Mouse (Mus musculus) cerebellum, postnatal 25 days (tissue): ENCODE results near the gene Alcam.

Experiments used
- DNase-seq, 2 experiments: peaks; one replicate each; pipeline ENCODE4 v3.0.0; 2021; ENCODE audit warnings: mixed read lengths in 2 of 2

Gene Alcam

DNA sequence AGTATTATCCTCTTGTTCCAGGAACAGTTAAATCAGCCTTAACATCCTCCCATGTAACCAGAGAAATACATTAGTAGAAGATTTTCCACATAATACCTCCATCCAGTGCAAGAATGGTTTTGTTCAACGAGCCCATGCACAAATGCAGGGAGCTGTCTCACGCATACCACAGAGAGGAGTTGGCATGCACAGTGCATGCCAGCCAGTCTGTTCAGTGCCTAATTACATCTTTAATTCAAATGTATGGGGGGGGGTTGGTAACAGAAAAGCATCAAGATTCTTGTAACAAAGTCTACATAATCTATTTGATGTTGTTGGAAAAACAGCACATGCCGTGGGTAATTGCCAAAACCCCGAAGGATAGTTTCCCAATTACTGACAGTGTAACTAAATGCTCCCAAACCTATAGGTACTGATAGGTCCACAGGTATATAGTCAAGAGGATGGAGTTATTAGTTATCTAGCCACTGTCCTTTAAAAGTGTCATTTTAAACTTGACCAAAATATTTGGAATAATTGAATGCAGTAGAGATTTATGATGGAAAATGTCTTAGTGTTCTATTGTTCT lies 89.8 kb downstream of the Alcam start:
- DNase-seq, result no peak

GRCm38 (mm10) chr16:52343467-52344033 lies 110.3 kb downstream of the Alcam start:
- no peak for DNase-seq

GRCm38 (mm10) chr16:52342694-52343466 lies 111.0 kb downstream of the Alcam start:
- DNase-seq, result no peak

DNA sequence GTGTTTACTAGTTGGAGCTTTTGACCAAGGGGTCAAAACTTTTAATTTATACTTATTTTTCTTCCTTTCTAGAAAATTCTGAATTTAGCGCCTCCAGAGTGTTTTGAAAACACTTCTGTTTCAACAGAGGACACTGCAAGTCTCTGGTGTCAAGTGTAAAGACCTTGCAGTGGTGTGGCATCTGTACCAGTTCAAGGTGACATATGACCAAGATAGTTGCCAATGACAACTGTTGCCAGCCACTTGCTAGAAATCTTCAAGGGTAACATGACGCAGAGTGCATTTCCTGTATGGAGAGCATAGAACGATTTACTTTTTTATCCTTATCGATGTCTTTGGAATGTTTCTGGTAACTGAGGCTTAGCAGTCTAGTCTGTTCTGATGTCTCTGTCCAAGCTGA lies 119.8 kb downstream of the Alcam start:
- no peak for DNase-seq

GRCm38 (mm10) chr16:52333631-52334030 lies 120.2 kb downstream of the Alcam start:
- DNase-seq, result no peak

GRCm38 (mm10) chr16:52331341-52331830 lies 122.5 kb downstream of the Alcam start:
- no peak for DNase-seq

GRCm38 (mm10) chr16:52329420-52329819 lies 124.5 kb downstream of the Alcam start:
- no peak for DNase-seq

DNA sequence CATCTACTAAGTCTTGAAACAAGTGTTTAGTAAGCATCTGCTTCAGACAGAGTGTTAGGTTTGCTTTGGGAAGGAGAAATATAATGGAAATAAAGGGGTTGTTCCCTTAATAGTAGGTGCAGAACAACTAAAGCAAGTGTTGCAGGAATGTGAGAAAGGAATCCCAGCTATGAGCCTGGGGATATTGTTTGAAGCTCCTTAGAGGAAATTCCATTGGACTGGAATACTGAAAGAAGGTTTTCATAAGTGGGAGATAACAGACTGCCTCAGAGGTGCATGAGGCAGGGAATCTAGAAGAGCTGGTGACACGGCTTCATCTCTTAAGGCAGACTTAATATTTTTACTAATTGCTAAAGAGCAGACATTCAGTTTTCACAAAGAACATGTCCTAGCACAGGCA lies 134.6 kb downstream of the Alcam start:
- no peak for DNase-seq

- DNase-seq, result peak; percentile 72 to 84
Measured at GRCm38 (mm10) chr16:52311073-52311472, 142.8 kb downstream of the Alcam start.

DNA sequence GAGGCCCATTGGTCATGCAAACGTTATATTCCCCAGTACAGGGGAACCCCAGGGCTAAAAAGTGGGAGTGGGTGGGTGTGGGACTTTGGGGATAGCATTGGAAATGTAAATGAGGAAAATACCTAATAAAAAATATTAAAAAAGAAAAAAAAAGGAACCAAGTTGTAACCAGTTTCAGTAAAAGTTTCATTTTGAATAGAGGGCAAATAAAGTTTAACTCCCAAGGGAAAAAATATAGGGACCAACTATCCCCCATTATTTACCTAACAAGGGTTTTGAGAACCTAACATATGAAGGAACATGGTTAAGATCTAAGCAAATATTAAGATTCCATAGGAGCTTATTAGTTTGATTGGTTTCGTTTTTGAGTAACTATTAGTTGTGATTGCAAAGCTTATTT lies 146.9 kb downstream of the Alcam start:
- no peak for DNase-seq

GRCm38 (mm10) chr16:52303532-52303902 lies 150.4 kb downstream of the Alcam start:
- DNase-seq, result no peak

DNA sequence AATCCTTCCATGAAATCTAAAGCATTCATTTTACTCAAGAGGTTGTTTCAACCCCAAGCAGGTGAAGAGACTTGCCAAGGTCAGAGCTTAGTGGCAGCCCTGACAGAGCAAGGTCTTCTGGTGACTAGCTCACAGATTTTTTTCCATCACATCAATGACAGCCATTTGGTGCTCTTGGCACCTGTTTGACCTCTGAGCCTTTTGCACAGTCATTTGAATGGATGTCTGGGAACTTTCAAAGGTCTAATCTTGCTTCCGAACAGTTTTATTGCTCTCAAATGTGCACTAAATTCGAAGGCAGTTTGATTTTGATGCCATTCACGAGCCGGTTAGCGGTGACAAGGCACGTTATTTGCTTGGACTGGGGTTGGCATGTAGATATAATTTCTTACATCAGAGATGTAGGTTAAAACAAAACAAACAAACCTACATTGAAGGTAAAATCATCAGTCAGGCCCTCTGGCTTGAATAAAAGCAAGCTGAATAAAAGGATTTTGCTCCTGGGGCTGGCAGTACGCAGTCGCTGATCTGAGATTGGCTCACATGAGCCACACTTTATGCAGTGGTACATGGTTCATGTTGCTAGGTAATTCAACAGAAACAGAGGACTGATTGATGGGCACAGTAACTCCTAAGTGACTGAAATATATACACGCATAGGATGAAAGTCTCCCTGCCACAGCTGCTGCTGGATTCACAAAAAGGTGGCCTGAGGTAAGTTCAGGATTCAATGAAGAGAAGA lies 150.9 kb downstream of the Alcam start:
- DNase-seq, result no peak

DNA sequence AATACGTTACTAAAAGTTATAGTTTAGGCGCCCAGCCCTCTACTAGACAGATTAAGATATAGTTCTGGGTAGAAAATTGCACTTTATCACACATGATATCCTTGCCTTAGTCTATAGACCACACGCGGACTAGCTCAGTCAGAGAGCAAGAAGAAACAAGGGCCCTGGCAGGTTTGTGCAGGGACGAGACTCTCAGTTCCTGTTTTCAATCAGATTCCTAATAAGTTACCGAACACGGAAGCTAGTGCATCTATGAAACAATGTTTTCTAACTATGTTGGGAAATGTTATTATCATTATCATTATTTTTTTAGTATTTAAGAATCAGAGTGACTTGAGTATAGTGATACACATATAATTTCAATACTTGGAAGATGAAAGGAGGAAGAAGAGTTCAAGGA lies 152.1 kb downstream of the Alcam start:
- no peak for DNase-seq

DNA sequence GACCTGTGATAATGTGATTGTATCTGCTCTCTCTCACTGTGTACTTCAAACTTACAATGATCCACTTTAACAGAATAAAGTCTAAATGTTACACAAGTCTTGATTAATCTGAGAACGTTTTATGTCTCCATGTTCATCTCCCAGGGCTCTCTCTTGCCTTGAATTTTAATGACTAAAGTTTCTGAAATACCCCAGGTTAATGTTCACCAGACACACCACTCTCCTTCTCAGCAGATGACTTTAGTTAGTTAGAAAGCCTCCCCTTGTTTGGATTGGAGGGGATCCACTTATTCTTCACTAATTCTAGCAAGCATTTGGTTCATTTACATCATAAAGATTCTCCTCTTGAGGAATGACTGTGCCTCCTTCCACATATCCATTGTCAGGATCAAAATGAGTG lies 157.5 kb downstream of the Alcam start:
- DNase-seq, result no peak

DNA sequence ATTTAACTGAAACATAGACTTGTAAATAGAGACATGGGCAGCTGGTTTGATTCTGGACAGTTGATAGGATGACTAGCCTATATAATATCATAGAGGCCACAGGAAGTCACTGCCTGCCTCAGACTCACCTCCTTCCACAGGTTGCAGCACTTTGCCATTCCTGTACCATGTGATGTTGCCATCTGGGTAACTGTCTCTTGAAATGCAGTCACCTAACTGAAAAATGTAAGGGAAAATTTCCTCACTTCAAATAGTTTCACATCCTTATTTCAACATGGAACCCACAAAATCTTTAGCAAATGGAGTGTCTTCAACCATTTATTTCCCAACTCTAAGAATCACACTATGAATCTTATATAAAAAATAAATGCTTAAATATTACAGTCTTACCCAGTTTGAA lies 158.3 kb downstream of the Alcam start:
- DNase-seq, result no peak

DNA sequence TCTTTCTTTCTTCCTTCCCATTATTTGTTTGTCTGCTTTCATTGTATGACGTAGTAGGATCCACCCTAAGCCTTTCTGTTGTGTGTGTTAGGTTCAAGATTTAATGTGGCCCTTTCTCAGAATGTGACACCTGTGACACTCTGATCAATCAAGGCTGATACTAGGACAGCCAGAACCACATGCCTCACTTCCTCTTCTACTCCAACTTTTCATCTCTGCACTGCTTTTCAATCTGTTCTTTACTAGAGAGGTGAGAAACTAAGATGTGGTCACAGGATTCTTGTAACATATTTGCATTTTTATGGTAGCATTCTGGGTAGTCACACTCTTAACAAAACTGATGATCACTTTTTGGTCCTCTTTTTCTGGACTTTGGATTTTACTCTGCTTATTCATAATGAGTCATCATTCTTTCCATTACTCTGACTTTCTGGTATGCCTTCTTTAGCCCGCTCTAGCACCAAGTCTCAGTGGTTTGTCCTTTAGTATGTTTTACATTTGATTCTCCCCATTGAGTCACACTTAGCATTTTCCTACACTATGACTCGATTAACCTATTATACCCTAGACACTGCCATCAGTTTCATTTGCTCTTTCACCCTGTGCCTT lies 161.3 kb downstream of the Alcam start:
- no peak for DNase-seq

DNA sequence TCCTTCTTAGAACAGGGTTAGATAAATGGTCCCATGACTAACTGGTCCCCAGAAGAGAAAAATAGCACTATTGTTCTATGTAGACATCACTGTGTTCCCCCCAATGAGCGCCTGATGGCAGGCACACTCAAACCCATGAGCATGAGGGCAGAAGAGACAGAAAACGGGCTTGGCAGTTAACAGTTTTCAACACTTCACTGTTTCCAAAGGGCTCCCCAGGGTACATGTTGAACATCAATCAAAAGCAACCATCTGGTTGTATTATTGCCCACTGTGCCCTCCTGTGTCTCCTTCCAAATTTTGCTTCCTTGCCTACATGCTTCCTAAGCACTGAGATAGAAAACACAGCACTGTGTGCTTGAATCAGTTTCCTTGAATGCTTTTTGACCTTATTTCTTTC lies 173.7 kb downstream of the Alcam start:
- DNase-seq, result peak; percentile 18 to 31

DNA sequence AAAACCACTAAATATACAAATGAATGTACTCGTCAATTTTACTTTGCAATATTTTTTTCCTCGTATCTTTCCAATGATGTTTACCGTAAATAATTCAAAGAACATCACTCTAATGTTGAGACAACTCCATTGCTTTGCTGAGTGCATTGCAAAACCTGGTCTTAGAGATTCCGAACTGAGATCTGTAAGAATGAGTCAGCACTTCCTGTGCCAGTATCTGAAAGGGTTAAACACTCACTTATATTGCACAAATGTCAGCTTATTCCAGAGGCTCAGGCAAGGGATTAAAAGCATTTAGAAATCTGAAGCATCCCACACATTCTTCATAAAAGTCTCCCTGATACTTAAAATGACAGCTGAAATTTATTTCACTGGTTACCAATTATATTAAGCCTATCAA lies 188.8 kb downstream of the Alcam start:
- DNase-seq, result no peak

- DNase-seq, result no peak
Measured at GRCm38 (mm10) chr16:52263751-52264150, 190.1 kb downstream of the Alcam start.

DNA sequence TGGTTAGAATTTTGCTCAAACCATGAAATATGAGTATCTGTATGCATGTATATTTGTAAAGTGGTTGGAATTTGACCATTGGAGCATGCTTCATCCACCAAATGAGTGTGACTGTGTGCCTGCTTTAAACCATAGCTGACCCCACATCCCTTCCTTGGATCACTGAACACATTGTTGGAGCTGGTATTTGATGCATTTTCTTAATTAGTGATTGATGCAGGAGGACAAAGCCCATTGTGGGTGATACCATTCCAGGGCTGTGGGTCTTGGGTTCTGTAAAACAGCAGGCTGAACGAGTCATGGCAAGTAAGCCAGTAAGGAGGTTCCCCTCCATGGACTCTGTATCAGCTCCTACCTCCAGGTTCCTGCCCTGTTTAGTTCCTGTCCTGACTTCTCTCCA lies 191.3 kb downstream of the Alcam start:
- DNase-seq, result no peak

- DNase-seq, result no peak
Measured at GRCm38 (mm10) chr16:52261755-52262154, 192.1 kb downstream of the Alcam start.

DNA sequence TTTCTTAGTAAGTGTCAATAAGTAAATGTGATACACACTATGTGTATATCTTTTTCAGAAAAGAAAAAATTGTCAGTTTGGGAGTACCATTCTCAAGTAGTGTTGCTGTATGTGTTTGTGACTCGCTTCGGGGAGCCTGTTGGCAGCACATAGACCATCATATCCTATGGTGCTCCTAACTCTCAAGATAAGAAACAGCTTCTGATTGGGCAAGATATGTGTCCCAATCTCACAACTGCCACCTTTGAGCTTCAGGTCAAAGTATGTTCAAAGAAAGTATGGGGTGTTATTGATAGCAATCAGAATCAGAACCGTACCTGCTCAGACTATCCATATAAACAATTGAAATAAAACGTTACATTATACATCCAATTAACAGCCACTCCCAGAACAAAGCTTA lies 202.9 kb downstream of the Alcam start:
- DNase-seq, result no peak

DNA sequence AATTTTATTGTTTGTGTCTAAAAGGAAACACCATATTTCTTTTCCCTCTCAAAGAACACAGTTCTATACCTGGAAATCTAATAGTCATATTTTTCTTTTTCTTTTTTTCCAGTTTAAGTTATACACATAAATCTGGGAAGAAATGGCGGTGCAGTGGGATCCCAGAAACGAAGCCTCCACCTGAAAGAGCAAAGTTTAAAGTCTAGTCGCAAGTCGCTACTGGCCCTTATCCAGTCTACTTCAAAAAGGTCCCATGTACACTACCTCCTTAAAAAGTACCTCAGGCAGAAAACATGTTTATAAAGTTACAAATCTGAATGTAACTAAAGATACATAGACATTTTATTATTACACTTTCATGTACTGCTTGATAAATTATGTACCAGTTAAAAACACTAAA lies 203.7 kb downstream of the Alcam start:
- no peak for DNase-seq
